Mouse (Mus musculus) MEL (cell line): ENCODE measurements around the gene Omt2b. TPM values are rescaled to one million over a fixed set of nuclear protein-coding genes. Genes with fewer than 3 reads are reported as not detected.
"Not testable (repeated sequence)": the region's sequence is repeated elsewhere in the genome, so short reads cannot be mapped to it uniquely, and the experiment has no call there.

Experiments used
- DNase-seq: peaks from one replicate; pipeline ENCODE4 v3.0.0; 2011; ENCODE audit warnings: low read depth, low spot score
- H3K27ac ChIP-seq: 2 replicates; pipeline ENCODE4 v1.5.1; 2012; ENCODE audit warnings: low read depth, mild to moderate bottlenecking, control low read depth, low read length, moderate library complexity; ENCODE audit not compliant: control insufficient read depth
- H3K27me3 ChIP-seq, 2 experiments: fragments of 150-350 bp in 1 of 2; sonication (generic) in 1 of 2; 2 replicates each; pipeline ENCODE4 v1.6.1; 2012; ENCODE audit warnings: low read length in 2 of 2, mild to moderate bottlenecking in 2 of 2, improper control_type of control experiment in 1 of 2, moderate library complexity in 1 of 2; ENCODE audit not compliant: insufficient read depth in 2 of 2, control insufficient read depth in 1 of 2
- H3K36me3 ChIP-seq, 2 experiments: 2 replicates each; pipeline ENCODE4 v1.6.1; 2012 to 2014; ENCODE audit warnings: low read length in 2 of 2, improper control_type of control experiment in 1 of 2, inconsistent platforms in 1 of 2, mild to moderate bottlenecking in 1 of 2; ENCODE audit not compliant: insufficient read depth in 2 of 2, control insufficient read depth in 1 of 2
- H3K4me1 ChIP-seq, 2 experiments: fragments of 150-350 bp in 1 of 2; sonication (generic) in 1 of 2; 2 replicates each; pipeline ENCODE4 v1.6.1; 2012; ENCODE audit warnings: low read length in 2 of 2, improper control_type of control experiment in 1 of 2, mild to moderate bottlenecking in 1 of 2; ENCODE audit not compliant: insufficient read depth in 2 of 2, control insufficient read depth in 1 of 2
- H3K4me3 ChIP-seq, 2 experiments: fragments of 150-350 bp in 1 of 2; sonication (generic) in 1 of 2; 2 replicates each; pipeline ENCODE4 v1.5.1; 2012; ENCODE audit warnings: low read depth in 2 of 2, low read length in 2 of 2, mild to moderate bottlenecking in 2 of 2, moderate library complexity in 2 of 2, control low read depth in 1 of 2, improper control_type of control experiment in 1 of 2; ENCODE audit not compliant: control insufficient read depth in 1 of 2, insufficient read depth in 1 of 2
- H3K79me2 ChIP-seq: 2 replicates; pipeline ENCODE4 v1.6.1; 2012; ENCODE audit warnings: mild to moderate bottlenecking, low read length, moderate library complexity; ENCODE audit not compliant: control insufficient read depth, poor library complexity, insufficient read depth
- H3K9ac ChIP-seq: 2 replicates; pipeline ENCODE4 v1.6.1; 2012; ENCODE audit warnings: low read depth, mild to moderate bottlenecking, control low read depth, low read length, moderate library complexity; ENCODE audit not compliant: control insufficient read depth, poor library complexity, severe bottlenecking
- H3K9me3 ChIP-seq: fragments of 150-350 bp; sonication (generic); replicated peaks from 2 replicates; pipeline ENCODE4 v1.6.1; 2012; ENCODE audit warnings: mild to moderate bottlenecking, low read length, improper control_type of control experiment, moderate library complexity; ENCODE audit not compliant: insufficient read depth
- CHD2 ChIP-seq: IDR thresholded peaks from 2 replicates; pipeline ENCODE4 v1.6.1; 2011; ENCODE audit warnings: low read length, improper control_type of control experiment
- CTCF ChIP-seq, 3 experiments: IDR thresholded peaks in 2 of 3; conservative IDR thresholded peaks in 1 of 3; 2 replicates each; pipeline ENCODE4 v1.5.1; 2011 to 2012; ENCODE audit warnings: low read length in 3 of 3, low read depth in 2 of 3, mild to moderate bottlenecking in 2 of 3, improper control_type of control experiment in 1 of 3, inconsistent platforms in 1 of 3, mixed read lengths in 1 of 3, moderate library complexity in 1 of 3; ENCODE audit not compliant: control insufficient read depth in 1 of 3, insufficient read depth in 1 of 3, poor library complexity in 1 of 3, severe bottlenecking in 1 of 3
- E2F4 ChIP-seq: IDR thresholded peaks from 2 replicates; pipeline ENCODE4 v1.6.1; 2011; ENCODE audit warnings: low read depth, low read length, improper control_type of control experiment, borderline replicate concordance
- ETS1 ChIP-seq: IDR thresholded peaks from 2 replicates; pipeline ENCODE4 v1.6.1; 2012; ENCODE audit warnings: low read depth, mild to moderate bottlenecking, inconsistent platforms, low read length, improper control_type of control experiment, moderate library complexity
- MEF2A ChIP-seq: IDR thresholded peaks from 2 replicates; pipeline ENCODE4 v1.6.1; 2014; ENCODE audit warnings: low read depth, mild to moderate bottlenecking, inconsistent platforms, low read length, improper control_type of control experiment; ENCODE audit not compliant: poor library complexity, insufficient replicate concordance, severe bottlenecking; ENCODE audit errors: extremely low read depth
- MYB ChIP-seq: IDR thresholded peaks from 2 replicates; pipeline ENCODE4 v1.6.1; 2011; ENCODE audit warnings: mild to moderate bottlenecking, low read depth, low read length, improper control_type of control experiment
- NRF1 ChIP-seq: IDR thresholded peaks from 2 replicates; pipeline ENCODE4 v1.6.1; 2014; ENCODE audit warnings: low read depth, mild to moderate bottlenecking, inconsistent platforms, low read length, improper control_type of control experiment, moderate library complexity; ENCODE audit not compliant: poor library complexity, insufficient read depth, severe bottlenecking
- RAD21 ChIP-seq: IDR thresholded peaks from 2 replicates; pipeline ENCODE4 v1.6.1; 2011; ENCODE audit warnings: mild to moderate bottlenecking, low read depth, low read length, improper control_type of control experiment
- SMC3 ChIP-seq: IDR thresholded peaks from 2 replicates; pipeline ENCODE4 v1.6.1; 2011; ENCODE audit warnings: low read depth, low read length, improper control_type of control experiment
- USF1 ChIP-seq: IDR thresholded peaks from 2 replicates; pipeline ENCODE4 v1.6.1; 2014; ENCODE audit warnings: low read depth, mild to moderate bottlenecking, inconsistent platforms, low read length, improper control_type of control experiment, moderate library complexity
- polyA plus RNA-seq, 2 experiments: library from polyadenylated mRNA; stranded (reverse) in 1 of 2; unstranded in 1 of 2; fragments of >175 nt in 1 of 2; fragments of >200 nt in 1 of 2; gene quantifications; 2 replicates each; pipeline versions ENCODE4 v1.2.1 to v1.2.4; 2012; ENCODE audit warnings: low replicate concordance in 2 of 2, low read depth in 1 of 2; ENCODE audit not compliant: insufficient read length in 2 of 2, insufficient read depth in 1 of 2, missing spikeins in 1 of 2
- total RNA-seq: library from RNA; depleted of rRNA; stranded (reverse); fragments of 300-350 nt; gene quantifications from 2 replicates; pipeline ENCODE4 v1.2.3, GENCODE M21; 2012

Gene Omt2b
- total and polyA plus RNA-seq, 3 experiments, result not detected

DNA sequence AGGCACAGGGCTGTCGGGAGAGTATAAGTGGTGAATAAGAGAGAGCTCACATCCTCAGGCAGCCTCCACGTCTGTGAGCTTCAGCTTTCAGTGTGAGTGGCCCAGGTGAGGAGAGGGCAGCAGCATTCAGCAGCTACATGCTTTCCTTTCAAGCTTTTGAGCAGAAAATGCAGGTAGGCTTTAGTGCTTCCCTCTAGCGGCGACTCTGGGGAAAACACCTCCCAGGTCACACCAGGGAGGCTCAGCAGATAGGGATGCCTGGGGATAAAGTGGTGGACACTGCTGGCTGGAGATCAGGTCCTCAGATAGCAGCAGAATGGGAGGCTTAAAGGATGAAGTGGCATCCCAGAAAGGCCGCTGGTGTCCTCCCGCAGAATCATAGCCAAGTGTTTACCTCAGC lies 31.3 kb upstream of the Omt2b start:
- not testable (repeated sequence) for H3K9me3 ChIP-seq, H3K79me2 ChIP-seq, H3K4me1 ChIP-seq, H3K27ac ChIP-seq, H3K27me3 ChIP-seq, H3K9ac ChIP-seq, H3K36me3 ChIP-seq, H3K4me3 ChIP-seq
- TF ChIP-seq SMC3 (peak; percentile 56), RAD21 (peak; percentile 33), CTCF (IDR thresholded peaks at IDR 0.05 in 2 of 3, conservative IDR thresholded peaks at IDR 0.05 in 1 of 3; ENCODE audit: control insufficient read depth in 1 of 3, insufficient read depth in 1 of 3, low read depth in 2 of 3, low read length in 3 of 3, poor library complexity in 1 of 3, severe bottlenecking in 1 of 3) (peak; percentile 67 to 78 (median 70))
- peak; percentile 59 for DNase-seq

DNA sequence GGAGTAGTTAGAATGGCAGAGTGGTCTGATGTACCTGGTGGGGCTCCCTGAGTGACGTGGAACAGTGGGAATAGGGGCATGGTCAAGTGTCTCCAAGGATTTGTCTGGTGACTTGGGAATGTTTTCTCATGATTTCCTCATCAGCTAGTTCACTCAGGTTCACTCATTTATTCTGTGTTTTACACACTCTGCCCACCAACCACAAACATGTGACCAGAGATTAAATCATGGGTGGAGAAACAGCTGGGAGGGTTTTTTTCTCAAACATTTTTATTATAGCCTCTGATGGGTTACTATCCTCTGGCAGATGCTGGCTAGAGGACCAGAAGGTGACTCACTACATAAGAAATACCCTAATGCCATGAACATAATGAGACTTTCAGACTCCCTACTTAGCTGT lies 29.2 kb upstream of the Omt2b start:
- H3K36me3 ChIP-seq, result no peaks in the 10 kb centered on the region
- H3K79me2 ChIP-seq, result no peaks in the 10 kb centered on the region
- H3K27ac ChIP-seq, result no peak overlapping the region
- TF ChIP-seq E2F4 (no peak), USF1 (peak; percentile 30; the same call in 1 of the 2 replicates), MYB (no peak), CHD2 (no peak), NRF1 (no peak), ETS1 (no peak), MEF2A (no peak)
- DNase-seq, result no peak
- H3K27me3 ChIP-seq, result no peaks in the 10 kb centered on the region
- no peaks in the 10 kb centered on the region for H3K9me3 ChIP-seq
- H3K4me1 ChIP-seq, result peaks cover 0 to 2% of the 10 kb centered on the region in 2 experiments; a peak in 2 of 4 replicates
- no peak overlapping the region for H3K4me3 ChIP-seq
- no peak overlapping the region for H3K9ac ChIP-seq

- not testable (repeated sequence) for H3K36me3 ChIP-seq, H3K4me1 ChIP-seq, H3K79me2 ChIP-seq, H3K9me3 ChIP-seq, H3K27ac ChIP-seq, H3K27me3 ChIP-seq, H3K4me3 ChIP-seq, DNase-seq, H3K9ac ChIP-seq
These were observed 28.2 kb upstream of the Omt2b start for GRCm38 (mm10) chr9:78299143-78299542.

DNA sequence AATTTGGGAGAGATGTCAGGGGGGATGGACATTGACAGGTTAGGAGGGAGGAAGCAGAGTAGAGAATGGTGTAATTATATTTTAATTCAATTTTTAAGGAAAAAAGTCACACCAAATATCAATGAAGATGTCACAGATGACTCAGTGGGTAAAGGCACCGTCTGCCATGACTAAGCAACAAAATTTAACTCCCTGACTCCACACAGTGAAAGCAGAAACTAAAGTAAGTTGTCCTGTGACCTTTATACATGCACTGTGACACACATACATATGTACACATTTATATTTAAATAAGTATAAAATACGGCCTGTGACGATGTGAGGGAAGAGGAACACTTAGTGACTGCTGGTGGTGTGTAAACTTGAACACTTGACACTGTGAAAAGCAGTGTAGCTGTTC lies 19.3 kb upstream of the Omt2b start:
- not testable (repeated sequence) for H3K27me3 ChIP-seq, H3K4me1 ChIP-seq, H3K36me3 ChIP-seq, H3K4me3 ChIP-seq, H3K9ac ChIP-seq, H3K9me3 ChIP-seq, H3K79me2 ChIP-seq, H3K27ac ChIP-seq
- peak; percentile 58 for DNase-seq
